Mouse (Mus musculus) urinary bladder, adult 2 months (tissue): Measurements from ENCODE around the gene Rnase12. TPM values are rescaled to one million over a fixed set of nuclear protein-coding genes. Genes with fewer than 3 reads are reported as not detected.

ENCODE experiments used
- DNase-seq: peaks from one replicate; pipeline ENCODE4 v3.0.0; 2022; ENCODE audit warnings: low spot score
- polyA plus RNA-seq: library from polyadenylated mRNA; depleted of rRNA; stranded (reverse); fragments of >200 nt; gene quantifications from 2 replicates; pipeline ENCODE4 v1.2.3, GENCODE M21; 2012

Gene Rnase12
- polyA plus RNA-seq, 1 experiment = not detected

DNA sequence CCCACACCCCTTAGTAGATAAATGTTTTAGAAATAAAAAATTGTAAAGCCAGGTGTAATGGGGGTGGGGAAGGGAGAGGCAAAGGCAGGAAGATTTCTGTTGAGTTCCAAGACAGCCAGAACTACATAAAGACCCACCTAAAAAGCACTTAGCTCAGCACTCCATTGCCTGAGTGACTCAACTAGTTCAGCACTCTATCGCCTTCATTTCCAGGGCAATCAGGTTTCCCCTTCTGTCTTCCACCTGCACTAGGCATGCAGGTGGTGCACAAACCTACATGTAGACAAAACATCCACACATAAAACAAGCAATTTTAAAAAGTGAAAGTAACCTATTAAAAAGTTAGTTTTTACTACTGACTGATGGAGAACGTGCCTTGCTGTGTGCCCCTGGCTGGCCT, 27.6 kb upstream of the Rnase12 start:
- DNase-seq = no peak

GRCm38 (mm10) chr14:51083805-51084204, 26.3 kb upstream of the Rnase12 start:
- no peak for DNase-seq

DNA sequence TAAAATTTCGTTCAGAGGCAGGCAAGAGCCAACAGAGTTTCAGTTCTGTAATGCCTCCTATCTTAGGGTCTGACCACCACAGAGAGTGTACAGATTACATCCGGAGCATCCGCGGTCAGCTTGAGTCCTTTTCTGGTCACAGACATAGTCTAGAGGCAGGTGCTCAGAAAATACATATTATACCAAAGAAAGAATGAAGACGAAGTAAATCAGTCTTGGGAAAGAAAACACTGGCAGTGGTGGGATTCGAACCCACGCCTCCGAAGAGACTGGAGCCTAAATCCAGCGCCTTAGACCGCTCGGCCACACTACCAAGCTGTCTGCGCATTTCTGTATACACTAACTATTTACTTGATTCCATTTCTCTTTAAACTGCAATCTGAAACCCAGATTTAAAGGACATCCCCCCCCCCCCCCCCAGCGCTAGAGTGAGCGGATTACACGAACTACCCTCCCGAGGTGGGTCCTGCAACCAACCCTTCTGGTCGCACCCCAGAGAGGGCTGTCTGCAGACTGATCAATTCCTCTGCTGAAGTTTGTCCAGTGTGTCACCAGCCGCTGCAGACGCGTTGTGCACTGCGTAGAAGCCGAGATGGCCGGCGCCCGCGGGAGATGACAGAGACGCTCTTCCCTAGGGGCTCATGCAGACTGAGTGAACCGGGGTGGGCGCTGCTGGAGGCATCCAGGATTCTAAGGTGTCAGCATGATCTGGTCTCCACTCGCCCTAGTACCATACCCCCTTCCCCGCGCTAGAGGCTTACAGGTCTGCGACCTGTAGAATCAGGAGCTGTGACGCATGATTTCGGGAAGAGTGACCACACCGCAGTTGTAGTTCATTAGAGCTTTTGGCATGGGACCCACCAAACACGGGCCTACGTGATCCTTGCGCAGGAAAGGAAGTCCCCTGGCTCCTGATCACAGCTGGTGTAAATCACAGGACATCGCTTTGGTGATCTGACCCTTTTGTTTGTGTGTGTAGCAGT, 25.4 kb upstream of the Rnase12 start:
- peak; percentile 52 for DNase-seq

DNA sequence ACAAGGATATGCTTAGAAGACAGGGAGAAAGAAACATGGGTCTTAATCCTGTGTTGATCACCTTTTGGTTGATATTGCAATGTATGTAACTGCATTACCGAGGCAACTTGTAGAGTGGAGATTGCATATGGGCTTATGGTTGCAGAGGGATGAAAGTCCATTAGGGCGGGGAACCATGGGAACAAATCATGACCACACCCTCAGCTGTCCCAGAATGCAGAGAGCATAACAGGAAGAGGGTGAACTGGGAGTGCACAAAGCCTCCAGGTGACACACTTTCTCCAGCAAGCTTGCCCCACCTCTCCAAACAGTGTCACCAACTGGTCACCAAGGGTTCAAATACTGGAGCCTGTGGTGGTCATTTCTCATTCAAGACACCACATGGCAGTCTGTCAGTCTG, 23.6 kb upstream of the Rnase12 start:
- no peak for DNase-seq

DNA sequence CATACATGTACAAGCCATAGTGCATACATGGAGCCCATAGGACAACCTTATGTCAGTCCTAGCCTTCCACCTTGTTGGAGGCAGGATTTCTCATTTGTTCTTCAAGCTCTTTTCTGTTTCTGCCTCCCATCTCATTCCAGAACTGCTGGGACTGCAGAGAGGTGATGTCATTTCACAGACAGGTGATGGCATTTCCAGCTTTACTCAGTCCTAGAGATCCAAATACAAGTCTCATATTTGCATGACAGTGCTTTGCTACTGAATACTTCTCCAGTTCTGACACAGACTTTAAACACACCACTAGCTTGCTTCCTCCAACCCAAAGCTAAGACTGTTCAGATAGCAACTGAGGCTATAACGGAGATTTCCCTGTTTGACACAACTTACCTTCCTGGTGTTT, 21.7 kb upstream of the Rnase12 start:
- DNase-seq = no peak

- no peak for DNase-seq
Measured at GRCm38 (mm10) chr14:51074335-51074734, 16.9 kb upstream of the Rnase12 start, which contains the start of gene Olfr750. Gene Olfr750 (minus strand): TSS chr14:51074435.

GRCm38 (mm10) chr14:51069617-51070016, 12.2 kb upstream of the Rnase12 start:
- DNase-seq = no peak

DNA sequence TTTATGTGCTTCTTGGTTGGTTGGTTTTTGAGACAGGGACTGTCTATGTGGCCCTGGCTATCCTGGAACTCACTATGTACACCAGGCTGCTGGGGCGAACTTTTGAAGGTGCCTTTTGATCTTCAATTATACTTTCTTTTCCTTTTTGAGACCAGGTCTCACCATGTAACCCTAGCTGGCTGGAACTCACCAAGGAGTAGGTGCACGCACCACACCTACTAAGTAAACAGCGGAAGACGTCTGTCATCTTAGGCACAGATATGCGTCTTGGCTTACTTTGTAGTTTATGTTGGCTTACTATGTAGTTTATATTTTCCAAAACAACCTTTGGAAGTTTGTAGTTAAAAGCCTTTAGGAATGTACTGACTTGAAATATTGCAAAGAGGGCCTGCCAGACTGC, 11.5 kb upstream of the Rnase12 start:
- no peak for DNase-seq

DNA sequence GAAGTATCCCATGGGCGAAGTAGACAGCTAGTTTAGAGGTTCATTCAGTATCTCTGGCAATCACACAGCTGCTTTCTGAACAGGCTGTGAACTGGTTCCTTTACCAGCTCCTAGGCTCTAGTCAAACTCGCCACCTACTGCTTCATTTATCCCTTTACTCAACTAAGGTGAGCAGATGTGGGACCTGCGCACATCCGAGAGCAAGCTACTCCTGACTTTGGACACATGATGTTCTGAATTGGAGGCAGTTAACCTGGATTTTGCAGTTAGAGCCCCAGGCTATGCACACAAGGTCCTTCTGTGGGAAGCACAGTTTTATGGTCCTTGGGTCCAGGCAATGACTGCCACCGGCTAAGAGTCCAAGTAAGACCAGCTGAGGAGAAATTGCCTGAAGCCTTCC, 3.3 kb upstream of the Rnase12 start:
- no peak for DNase-seq

- DNase-seq = no peak
Measured at GRCm38 (mm10) chr14:51054243-51055237, 2.9 kb downstream of the Rnase12 start.

DNA sequence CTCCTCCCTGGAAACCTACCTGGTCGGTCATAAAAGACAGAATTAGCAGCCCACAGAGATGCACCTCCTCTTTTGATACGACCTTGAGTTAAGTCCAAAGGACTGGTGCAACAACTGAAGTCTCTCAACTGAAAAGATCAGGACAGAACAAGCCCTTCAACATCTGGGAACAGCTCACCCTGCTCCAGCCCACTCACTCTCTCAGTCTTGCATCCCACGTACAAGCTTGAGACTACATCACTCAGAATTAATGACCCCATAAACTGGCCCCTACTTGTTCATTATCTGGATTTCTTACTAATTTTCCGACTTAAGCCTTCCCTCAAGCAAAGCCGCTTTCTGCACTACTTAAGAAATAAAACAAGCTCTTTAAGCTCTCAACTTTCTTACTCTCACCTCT, 4.3 kb downstream of the Rnase12 start:
- no peak for DNase-seq

DNA sequence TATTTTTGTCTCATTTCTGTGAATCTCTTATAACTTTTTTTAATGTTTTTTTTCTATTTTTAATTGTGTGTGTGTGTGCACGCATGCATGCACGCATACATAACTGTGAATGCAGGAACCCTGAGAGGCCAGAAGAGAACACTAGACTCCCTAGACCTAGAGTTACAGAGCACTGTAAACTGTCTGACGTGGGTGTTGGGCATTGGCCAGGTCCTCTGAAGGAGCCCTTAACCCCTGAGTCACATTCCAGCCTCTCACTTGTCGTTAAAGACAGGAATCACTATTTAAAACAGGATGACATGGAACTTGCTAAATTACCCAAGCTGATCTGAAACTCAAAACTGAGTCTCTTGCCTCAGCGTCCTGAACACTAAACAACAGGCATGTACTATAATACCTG, 5.5 kb downstream of the Rnase12 start:
- DNase-seq = no peak

GRCm38 (mm10) chr14:51050063-51050462, 7.4 kb downstream of the Rnase12 start, which contains the start of gene Rnase11:
Gene Rnase11 (minus strand): TSS chr14:51050163.
- no peak for DNase-seq

- DNase-seq = no peak
Measured at GRCm38 (mm10) chr14:51047846-51048245, 9.6 kb downstream of the Rnase12 start.

GRCm38 (mm10) chr14:51041769-51042168, 15.7 kb downstream of the Rnase12 start, which contains the start of gene Rnase9:
Gene Rnase9 (minus strand): TSS chr14:51041869.
- no peak for DNase-seq

DNA sequence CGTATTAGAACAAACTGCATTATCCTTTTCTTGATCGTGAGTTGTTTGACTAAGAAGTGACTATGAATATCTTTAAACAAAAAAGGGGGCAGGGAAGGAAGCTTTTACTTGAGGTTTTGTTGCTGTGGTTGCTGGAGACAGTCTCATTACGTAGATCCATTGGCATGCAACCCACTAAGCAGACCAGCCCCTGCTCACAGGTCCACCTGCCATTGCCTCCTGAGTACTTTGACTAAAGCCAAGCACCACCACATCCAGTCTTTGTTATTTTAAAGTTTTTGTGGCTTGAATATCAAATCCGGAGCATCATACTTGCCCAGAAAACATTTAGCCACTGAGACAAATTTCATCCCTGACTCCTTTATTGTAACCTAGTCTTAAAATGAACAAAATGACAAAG, 21.2 kb downstream of the Rnase12 start:
- DNase-seq = no peak

DNA sequence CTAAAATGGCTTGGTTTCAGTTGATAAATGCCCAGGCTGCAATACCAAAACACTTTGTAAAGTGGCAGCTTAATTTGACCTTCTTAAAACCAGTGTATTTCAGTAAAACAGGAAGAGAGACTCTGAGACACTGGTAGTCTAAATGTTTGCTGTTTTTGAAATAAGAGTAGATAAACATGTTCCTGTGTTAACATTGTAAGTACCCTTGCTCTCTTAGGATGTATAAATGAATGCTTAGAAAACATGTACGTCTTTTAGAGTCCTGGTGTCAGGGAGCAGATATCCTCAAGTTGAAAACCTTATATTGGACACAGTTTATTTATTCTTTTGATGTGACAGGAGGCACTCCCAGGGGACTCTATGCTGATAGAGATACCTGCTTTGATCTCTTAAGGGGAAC, 22.3 kb downstream of the Rnase12 start:
- no peak for DNase-seq

DNA sequence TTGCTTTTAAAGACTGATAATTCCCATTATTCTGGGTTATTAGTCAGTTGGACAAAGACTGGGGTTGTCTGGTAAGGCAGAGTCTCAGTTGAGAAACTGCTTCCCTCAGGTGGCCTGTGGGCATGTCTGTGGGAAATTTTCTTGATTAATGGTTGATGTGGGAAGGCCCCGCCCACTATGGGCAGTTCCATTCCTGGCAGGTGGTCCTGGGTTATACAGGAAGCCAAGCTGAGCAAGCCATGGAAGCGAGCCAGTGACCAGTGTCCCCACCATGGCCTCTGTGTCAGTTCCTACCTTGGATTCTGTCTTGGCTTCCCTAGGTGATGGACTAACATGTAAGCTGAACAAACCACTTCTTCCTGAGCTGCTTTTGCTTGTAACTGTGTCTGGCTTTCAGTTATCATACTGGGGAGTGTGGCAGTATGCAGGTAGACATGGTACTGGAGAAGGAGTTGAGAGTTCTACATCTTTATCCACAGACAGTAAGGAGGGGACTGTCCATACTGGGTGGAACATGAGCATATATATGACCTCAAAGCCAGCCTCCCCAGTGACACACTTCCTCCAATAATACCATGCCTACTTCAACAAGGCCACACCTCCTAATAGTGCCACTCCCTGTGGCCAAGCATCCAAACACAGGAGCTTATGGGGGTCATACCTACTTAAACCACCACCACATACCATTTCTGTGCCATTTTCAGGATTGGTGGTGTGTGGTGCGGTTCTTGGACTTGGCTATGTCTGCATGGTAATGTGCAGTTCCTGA, 29.9 kb downstream of the Rnase12 start:
- DNase-seq = no peak

DNA sequence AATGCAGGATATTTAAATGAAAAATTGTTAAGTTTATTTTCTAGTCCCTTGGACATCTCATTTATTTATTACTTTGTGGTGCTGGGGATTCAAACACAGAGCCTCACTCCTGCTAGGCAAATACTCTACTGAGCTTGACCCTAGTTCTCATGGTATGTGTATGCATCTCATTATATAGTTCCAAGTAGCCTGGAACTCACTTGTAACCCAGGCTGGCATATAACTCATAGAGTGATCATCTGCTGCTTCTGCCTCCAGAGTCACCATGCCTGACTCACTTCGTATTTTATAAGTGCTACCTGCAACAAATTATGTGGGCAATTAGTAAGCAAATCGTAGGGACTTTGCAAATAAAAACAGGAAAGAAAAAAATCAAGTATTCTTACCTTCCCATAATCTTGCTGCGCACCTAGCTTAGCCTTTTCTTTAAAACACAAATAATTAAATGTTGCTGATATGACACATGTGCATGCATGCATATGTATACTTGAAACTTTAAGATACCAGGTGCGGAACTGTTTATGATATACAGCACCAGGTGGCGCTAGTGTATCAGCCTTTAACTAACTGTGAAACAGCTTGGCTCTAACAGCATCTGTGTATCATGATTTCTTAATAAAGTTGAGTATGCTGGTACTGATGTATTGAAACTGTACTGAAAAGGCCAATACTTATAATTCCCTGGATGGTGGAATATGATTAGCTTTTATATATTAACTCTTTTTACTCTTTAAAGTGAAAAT, 30.9 kb downstream of the Rnase12 start:
- DNase-seq = no peak

DNA sequence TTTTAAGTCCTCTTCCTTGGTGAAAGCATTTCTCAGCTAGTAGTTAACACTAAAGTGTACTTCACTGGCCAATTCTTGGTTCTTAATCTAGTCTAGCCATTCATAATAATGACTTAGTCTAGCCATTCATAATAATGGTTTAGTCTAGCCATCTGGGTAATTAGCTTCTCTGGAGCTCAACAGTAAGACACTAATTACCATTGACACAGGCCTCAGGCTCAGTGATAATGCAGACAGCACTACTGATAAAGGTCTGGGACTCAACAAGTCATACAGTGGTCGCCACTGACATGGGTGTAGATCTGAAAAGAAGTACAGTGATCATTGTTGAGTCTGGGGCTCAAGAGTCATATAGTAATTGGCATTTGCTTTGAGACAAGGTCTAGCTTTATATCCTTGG, 32.6 kb downstream of the Rnase12 start:
- no peak for DNase-seq

DNA sequence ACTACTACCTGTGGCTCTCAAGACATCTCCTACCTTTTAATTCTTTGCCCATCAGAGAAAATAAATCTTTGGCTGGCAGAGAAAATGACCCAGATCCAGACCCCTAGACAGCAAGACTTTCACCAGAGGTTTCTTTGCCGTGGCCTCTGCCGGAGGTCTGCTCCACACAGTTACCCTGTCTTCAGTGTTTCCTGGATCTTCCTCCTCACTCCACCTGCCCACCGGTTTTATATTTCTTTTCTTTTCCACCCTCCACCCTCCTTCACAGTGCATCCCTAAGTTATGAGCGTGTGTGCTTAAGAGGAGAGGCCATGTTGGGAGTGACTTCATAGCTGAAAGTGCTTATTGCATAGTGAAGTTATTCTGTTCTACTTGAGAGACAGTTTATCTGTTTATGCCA, 34.0 kb downstream of the Rnase12 start:
- no peak for DNase-seq
